Mouse (Mus musculus) embryonic facial prominence, embryonic 15.5 days (tissue): Measurements from ENCODE around the gene Emid1. TPM values are rescaled to one million over a fixed set of nuclear protein-coding genes. Genes with fewer than 3 reads are reported as not detected.

Experiments
- ATAC-seq: fragments of 200-750 bp; cut with Nextera tagmentation; 2 replicates; pipeline ENCODE4 v1.8.0; 2017; ENCODE audit warnings: low read depth, moderate TSS enrichment; ENCODE audit not compliant: insufficient number of reproducible peaks, low FRiP score, low TSS enrichment
- H3K27ac ChIP-seq: fragments of 300-500 bp; sonication (generic); replicated peaks from 2 replicates; pipeline ENCODE4 v1.5.1; 2015; ENCODE audit warnings: mild to moderate bottlenecking, inconsistent platforms
- H3K27me3 ChIP-seq: fragments of 300-500 bp; sonication (generic); 2 replicates; pipeline ENCODE4 v1.6.1; 2015; ENCODE audit warnings: inconsistent platforms
- H3K36me3 ChIP-seq: fragments of 300-500 bp; sonication (generic); 2 replicates; pipeline ENCODE4 v1.6.1; 2015; ENCODE audit warnings: mild to moderate bottlenecking, inconsistent platforms
- H3K4me1 ChIP-seq: fragments of 300-500 bp; sonication (generic); 2 replicates; pipeline ENCODE4 v1.6.1; 2015; ENCODE audit warnings: inconsistent platforms
- H3K4me2 ChIP-seq: fragments of 300-500 bp; sonication (generic); replicated peaks from 2 replicates; pipeline ENCODE4 v1.6.1; 2015; ENCODE audit warnings: mild to moderate bottlenecking, inconsistent platforms
- H3K4me3 ChIP-seq: fragments of 300-500 bp; sonication (generic); replicated peaks from 2 replicates; pipeline ENCODE4 v1.5.1; 2015; ENCODE audit warnings: mild to moderate bottlenecking, inconsistent platforms
- H3K9ac ChIP-seq: fragments of 300-500 bp; sonication (generic); 2 replicates; pipeline ENCODE4 v1.6.1; 2015; ENCODE audit warnings: inconsistent platforms
- H3K9me3 ChIP-seq: fragments of 300-500 bp; sonication (generic); replicated peaks from 2 replicates; pipeline ENCODE4 v1.6.1; 2016; ENCODE audit warnings: inconsistent platforms
- WGBS: fragments of 180-500 bp; shearing (Covaris S2); methylation state at CpG from one replicate; pipeline ENCODE4 v1.1.7; 2015; 5-methylcytosine and 5-hydroxymethylcytosine counted together
- polyA plus RNA-seq: library from polyadenylated mRNA; unstranded; fragments of >200 nt; fragmentation: Nextera tagmentation; extraction: Ambion mirVana; gene quantifications from 2 replicates; pipeline ENCODE4 v1.2.1, GENCODE M21; 2015

The Emid1 gene
- polyA plus RNA-seq, 1 experiment from 2014 or later: 64.0 TPM

DNA sequence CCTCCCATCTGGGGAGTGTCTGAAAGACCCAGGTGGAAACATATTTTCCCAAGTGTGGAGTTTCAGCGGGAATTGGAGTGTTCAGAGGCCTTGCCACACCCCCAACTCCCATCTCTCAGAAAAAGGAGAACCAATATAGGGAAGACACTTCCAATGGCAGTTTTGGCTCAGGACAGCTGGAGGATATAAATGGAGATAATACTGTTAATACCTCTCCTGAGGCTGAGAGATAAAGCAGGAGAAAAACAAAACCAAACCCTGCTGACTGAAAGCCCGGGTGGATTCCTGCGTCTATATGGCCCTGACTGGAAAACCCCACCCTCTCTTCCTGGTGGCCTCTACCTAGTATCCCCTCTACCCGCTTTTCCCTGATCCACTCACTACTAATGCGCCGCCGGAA is 49.7 kb downstream of the Emid1 start:
- H3K4me2 ChIP-seq: no peak overlapping the region
- H3K4me1 ChIP-seq: peaks cover 24% of the 10 kb centered on the region
- H3K9ac ChIP-seq: no peak overlapping the region
- H3K27ac ChIP-seq: no peak overlapping the region
- WGBS: 90% methylated on average over 7 of the region's 7 CpGs
- no peak overlapping the region for H3K4me3 ChIP-seq
- no peaks in the 10 kb centered on the region for H3K9me3 ChIP-seq
- H3K36me3 ChIP-seq: peaks cover 24% of the 10 kb centered on the region
- no peak for ATAC-seq
- H3K27me3 ChIP-seq: no peaks in the 10 kb centered on the region

DNA sequence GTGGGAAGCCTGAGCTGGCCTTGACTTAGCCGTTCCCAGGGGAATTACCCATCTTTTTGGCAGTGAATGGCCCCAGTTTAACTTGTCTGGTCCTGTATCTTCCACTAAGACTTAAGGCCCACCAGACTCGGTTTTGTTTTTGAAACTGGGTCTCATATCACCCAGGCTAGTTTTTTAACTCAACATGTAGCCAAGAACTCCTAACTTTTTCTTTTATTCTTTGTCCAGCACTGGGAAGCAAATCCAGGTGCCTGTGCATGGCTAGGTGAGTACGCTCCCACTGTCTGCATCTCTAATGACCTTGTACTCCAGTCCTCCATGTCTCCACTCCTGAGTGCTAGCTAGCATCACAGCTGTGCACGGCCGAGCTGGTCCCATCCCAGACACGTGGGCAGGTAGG is 50.4 kb downstream of the Emid1 start:
- Histone ChIP-seq H3K9me3 (no peaks in the 10 kb centered on the region), H3K4me2 (no peak overlapping the region), H3K27me3 (no peaks in the 10 kb centered on the region), H3K4me3 (no peak overlapping the region), H3K36me3 (peaks cover 24% of the 10 kb centered on the region), H3K9ac (no peak overlapping the region), H3K4me1 (peaks cover 31% of the 10 kb centered on the region), H3K27ac (no peak overlapping the region)
- WGBS: 68% methylated on average over 6 of the region's 6 CpGs
- no peak for ATAC-seq

DNA sequence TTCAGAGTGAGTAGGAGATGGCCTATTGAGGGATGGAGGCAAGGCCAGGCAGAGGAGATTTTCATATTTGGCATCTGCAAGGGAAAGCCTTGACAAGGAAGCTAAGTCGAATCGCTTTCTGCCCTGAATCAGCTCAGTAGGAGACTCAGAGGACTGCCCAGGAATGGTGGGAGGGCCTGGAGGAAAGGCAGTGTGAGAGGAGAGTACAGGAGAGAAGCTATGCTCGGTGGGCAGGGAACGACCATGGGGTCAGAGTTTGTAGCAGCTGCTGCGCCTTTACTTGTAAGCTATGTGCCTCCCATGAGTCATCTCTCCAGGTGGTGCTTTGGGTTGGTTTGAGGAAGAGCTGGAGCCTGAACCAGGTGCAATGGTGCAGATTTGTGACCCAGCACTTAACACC is 51.3 kb downstream of the Emid1 start:
- H3K27ac ChIP-seq: peak overlapping the region; percentile 99; the same call in 1 of the 2 replicates
- no peaks in the 10 kb centered on the region for H3K27me3 ChIP-seq
- 39% methylated on average over 5 of the region's 5 CpGs for WGBS
- H3K4me1 ChIP-seq: peaks cover 36% of the 10 kb centered on the region
- peak overlapping the region; percentile 67 for H3K4me3 ChIP-seq
- H3K4me2 ChIP-seq: peak overlapping the region; percentile 86
- no peak for ATAC-seq
- H3K36me3 ChIP-seq: peaks cover 24% of the 10 kb centered on the region
- H3K9me3 ChIP-seq: no peaks in the 10 kb centered on the region
- H3K9ac ChIP-seq: no peak overlapping the region

DNA sequence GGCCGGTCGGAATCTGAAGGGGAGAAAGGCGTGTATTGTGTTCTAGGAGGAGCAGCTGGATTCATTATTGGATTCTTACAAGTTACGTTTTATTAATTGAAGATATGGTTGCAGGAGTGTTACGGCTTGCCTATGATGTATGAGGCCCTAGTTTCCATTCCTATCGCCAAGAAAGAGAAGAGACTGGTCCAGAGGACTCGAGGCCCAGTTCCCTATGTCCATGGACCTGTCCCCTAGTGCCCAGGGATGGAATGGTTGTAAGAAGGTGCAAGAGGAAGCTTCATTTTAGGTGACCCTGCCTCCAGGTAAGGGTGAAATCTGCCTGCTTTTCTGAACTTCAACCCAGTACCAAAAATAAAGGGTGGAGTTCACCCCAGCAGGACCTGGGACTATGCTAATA is 51.8 kb downstream of the Emid1 start:
- peak overlapping the region; percentile 67 for H3K4me3 ChIP-seq
- peaks cover 36% of the 10 kb centered on the region for H3K4me1 ChIP-seq
- H3K36me3 ChIP-seq: peaks cover 18% of the 10 kb centered on the region
- no peaks in the 10 kb centered on the region for H3K9me3 ChIP-seq
- no peaks in the 10 kb centered on the region for H3K27me3 ChIP-seq
- WGBS: under 1% methylated on average over 7 of the region's 7 CpGs
- H3K27ac ChIP-seq: peak overlapping the region; percentile 99
- H3K9ac ChIP-seq: peak overlapping the region; percentile 84
- peak overlapping the region; percentile 86 for H3K4me2 ChIP-seq
- no peak for ATAC-seq

DNA sequence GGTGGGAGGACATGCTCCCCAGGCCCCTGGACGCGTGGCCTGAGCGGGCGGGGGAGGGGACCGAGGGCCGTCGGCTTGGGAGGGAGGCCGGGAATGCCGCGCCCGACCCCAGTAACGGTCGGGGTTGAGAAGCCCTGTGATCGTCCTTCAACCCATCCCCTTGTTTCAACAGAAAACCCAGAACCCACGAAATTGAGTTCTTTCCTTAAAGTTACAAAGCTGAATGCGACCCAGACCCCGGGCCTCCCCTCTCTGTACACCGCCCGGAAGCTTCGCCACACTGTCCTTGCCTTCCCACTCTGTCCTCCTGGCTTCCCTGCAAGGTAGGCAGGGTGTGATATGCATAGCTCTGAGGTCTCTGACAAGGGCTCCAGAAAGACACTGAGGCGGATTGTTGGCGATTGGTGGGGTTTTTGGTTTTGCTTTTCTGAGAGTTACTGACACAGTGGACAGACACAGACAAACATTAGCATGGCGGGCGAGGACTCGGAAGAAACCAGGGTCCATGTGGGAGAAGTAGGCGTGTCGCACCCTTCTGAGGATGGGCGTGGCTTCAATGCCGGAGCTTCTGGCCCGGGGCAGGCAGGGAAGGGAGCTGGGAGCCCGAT is 52.4 kb downstream of the Emid1 start:
- H3K4me2 ChIP-seq: peak overlapping the region; percentile 86
- peaks cover 12% of the 10 kb centered on the region; the same call in 1 of the 2 replicates for H3K36me3 ChIP-seq

DNA sequence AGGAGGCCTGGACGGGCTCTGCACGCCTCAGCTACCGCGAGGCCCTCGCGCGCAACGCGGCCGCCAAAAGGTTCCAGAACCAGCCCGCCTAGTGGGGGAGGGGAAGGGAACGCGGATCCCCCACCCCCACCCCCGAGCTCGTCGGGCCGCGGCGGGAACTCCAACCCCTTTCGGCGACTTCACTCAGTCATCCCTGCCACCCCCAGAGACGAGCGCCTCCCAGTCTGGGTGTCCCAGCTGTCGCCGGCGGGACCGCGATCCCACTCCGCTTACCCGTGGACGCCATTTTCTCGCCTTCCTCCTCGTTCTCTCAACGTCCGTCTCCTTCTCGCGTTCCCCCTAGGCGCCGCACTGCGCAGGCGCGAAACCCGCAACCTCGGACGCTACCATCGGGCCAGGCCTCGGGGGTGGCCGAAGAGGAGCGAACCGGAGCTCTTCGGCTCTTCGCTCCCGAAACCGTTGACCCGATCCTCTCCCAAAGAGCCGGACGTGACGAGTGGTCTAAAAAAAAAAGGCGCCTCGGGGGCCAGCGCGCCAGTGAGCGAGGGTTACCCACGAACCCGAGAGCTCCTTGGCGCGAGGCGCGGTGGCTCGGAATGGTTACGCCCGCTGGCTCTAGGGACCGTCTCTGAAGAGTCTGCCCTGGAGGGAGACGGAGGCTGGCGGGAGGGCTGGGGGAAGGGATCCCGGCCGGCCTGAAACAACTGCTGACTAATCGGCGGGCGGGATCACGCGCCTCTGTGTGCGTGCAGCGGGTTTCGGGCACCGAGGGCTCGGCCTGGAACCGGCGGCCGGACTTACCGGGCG is 53.1 kb downstream of the Emid1 start, which contains the start of the genes Rhbdd3 and Ewsr1:
Rhbdd3 (plus strand) TSS at position 191 of the 807 bp plus-strand sequence.
Ewsr1 (minus strand) TSS at position 531 of the 807 bp plus-strand sequence.
- Histone ChIP-seq H3K27ac (peak within 1 kb of the TSS; percentile 99), H3K4me3 (peak within 1 kb of the TSS; percentile 67), H3K9ac (peak within 1 kb of the TSS; percentile 84), H3K27me3 (no peaks in the 10 kb centered on the region), H3K36me3 (0 out of 2 replicates have a peak, but pooled peaks cover 6% of the 10 kb centered on the region), H3K4me1 (peaks cover 34% of the 10 kb centered on the region), H3K4me2 (peak within 1 kb of the TSS; percentile 86), H3K9me3 (no peaks in the 10 kb centered on the region)
- ATAC-seq: peak; percentile 89
- under 1% methylated on average over 88 of the region's 92 CpGs for WGBS

More for the DNA sequence above, 52.4 kb downstream of the Emid1 start:
- peaks cover 36% of the 10 kb centered on the region for H3K4me1 ChIP-seq
- WGBS: under 1% methylated on average over 31 of the region's 31 CpGs
- H3K4me3 ChIP-seq: peak overlapping the region; percentile 67
- ATAC-seq: peak; percentile 76
- H3K27me3 ChIP-seq: no peaks in the 10 kb centered on the region
- no peaks in the 10 kb centered on the region for H3K9me3 ChIP-seq
- H3K9ac ChIP-seq: peak overlapping the region; percentile 84
- H3K27ac ChIP-seq: peak overlapping the region; percentile 99

DNA sequence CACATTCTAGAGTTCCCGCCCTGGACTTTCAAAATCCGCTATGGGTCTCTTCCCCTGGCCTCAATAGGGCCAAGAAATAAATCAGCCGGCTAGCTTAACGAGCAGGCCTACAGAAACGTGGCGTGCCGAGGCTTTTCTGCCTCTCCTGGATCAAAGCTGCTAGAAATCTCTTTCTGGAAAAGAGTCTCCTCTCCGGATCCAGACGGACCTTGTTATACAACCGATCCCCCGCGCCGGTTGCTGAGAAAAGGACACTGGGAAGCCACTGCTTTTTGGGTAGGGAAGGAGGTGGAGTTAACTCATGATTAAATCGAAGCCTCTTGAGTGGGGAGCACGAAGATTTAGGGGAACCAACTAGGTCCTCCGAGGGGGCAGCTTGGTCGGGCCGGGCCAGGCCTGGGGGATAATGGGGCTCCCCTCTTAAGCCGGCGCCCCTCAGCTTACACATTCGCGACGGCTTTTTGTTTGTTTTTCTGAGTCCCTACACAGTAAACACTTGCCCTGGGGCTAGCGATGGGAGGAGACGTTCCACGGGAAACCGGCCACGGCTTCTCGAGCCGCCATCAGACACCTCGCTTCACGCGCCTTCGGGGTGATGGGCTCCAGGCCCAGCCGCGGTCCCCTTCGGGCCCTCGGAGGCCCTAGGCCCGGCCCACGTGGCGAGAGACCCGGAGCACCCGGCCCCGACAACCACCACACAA is 53.9 kb downstream of the Emid1 start:
- Histone ChIP-seq H3K9me3 (no peaks in the 10 kb centered on the region), H3K4me2 (peak overlapping the region; percentile 56), H3K36me3 (0 out of 2 replicates have a peak, but pooled peaks cover 8% of the 10 kb centered on the region), H3K4me1 (peaks cover 33% of the 10 kb centered on the region), H3K27me3 (no peaks in the 10 kb centered on the region), H3K9ac (peak overlapping the region; percentile 84), H3K27ac (peak overlapping the region; percentile 99), H3K4me3 (peak overlapping the region; percentile 67)
- peak; percentile 2; the same call in 1 of the 2 replicates for ATAC-seq
- 0% methylated on average over 44 of the region's 44 CpGs for WGBS

DNA sequence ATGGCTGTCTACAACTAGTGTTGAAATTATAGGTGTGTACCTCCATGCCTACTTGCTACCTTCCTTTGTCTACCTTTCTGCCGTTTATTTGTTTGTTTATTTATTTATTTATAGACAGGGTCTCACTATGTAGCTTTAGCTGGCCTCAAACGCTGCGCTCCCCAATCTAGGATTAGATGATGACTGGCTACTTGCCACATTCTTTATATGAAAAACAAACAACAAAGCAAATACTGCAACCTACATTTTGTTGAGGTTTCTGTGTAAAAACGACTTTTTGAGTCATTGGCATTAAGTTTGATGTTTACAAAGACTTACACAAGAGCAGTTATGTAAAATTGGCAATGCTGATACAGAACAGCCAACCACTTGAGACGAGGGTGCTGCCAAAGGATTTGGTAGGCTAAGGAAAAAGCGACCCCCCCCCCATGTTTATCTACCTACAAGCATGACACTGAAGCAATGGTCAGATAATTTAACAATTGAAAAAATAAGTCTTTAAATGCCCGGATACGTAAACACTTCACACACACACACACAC is 55.5 kb downstream of the Emid1 start:
- Histone ChIP-seq H3K4me3 (peak overlapping the region; percentile 67), H3K9ac (no peak overlapping the region), H3K27ac (no peak overlapping the region), H3K9me3 (no peaks in the 10 kb centered on the region), H3K4me1 (peaks cover 29% of the 10 kb centered on the region), H3K4me2 (peak overlapping the region; percentile 56), H3K36me3 (peaks cover 11% of the 10 kb centered on the region), H3K27me3 (no peaks in the 10 kb centered on the region)
- 54% methylated on average over 8 of the region's 8 CpGs for WGBS
- ATAC-seq: no peak

DNA sequence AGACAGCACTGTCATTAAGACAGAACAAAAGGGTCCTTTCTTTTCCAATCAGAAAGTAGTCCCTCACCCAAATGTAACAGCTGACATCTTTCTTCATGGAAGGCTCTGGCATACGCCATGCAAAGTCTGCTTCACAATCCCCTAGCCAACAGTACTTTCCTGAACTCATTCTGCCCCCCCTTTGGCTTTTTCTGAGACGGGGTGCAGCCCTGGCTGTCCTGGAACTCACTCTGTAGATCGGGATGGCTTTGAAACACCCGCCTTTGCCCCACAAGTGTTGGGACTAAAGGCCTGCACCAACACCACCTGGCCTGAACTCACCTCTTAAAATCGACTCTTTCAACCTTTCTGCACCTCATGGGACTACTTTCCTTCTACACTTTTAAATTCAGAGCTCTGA is 56.2 kb downstream of the Emid1 start:
- no peaks in the 10 kb centered on the region for H3K9me3 ChIP-seq
- 72% methylated on average over 5 of the region's 5 CpGs for WGBS
- no peak for ATAC-seq
- H3K4me1 ChIP-seq: peaks cover 23% of the 10 kb centered on the region
- no peak overlapping the region for H3K4me3 ChIP-seq
- no peak overlapping the region for H3K27ac ChIP-seq
- no peak overlapping the region; the same call in 1 of the 2 replicates for H3K4me2 ChIP-seq
- H3K27me3 ChIP-seq: no peaks in the 10 kb centered on the region
- H3K9ac ChIP-seq: no peak overlapping the region
- H3K36me3 ChIP-seq: peaks cover 16% of the 10 kb centered on the region

DNA sequence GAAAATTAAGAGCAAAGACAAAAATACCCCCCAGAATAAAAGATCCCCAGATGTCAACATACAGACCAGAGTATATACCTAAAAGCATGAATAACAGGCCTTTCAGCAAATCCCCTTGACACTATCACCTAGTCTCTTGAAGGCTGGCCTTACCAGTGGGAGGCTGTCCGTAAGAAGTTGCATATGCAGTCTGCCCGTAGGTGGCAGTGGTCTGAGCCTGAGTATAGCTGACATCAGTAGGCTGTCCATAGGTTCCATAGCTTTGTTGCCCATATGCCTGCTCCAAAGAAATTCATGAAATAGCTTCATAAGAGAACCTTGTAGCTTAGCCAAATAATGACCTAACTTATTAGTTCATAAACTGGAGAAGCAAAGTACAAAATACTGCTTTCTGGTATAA is 60.4 kb downstream of the Emid1 start:
- Histone ChIP-seq H3K4me2 (no peak overlapping the region), H3K4me3 (no peak overlapping the region), H3K4me1 (peaks cover 5% of the 10 kb centered on the region), H3K9me3 (no peaks in the 10 kb centered on the region), H3K9ac (no peak overlapping the region), H3K36me3 (peaks cover 50% of the 10 kb centered on the region), H3K27ac (no peak overlapping the region), H3K27me3 (no peaks in the 10 kb centered on the region)
- 45% methylated on average over 2 of the region's 2 CpGs for WGBS
- ATAC-seq: no peak

DNA sequence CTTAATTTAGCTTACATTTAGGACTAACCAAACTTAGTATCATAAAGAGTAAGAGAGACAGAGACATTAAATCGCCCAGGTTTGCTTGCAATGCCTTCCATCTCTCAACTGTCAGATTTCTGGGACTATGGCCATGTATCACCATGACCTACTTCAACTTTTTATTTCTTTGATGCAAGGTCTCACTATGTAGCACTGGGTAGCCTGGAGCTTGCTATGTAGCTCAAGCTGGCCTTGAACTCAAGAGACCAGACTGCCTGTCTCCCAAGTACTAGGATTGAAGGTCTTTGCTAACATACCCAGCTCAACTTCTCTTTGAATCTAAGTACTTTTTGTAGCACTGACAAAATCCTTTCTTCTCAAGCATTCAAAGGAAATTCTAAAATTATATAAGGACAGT is 62.9 kb downstream of the Emid1 start:
- no peak overlapping the region for H3K4me3 ChIP-seq
- no peak overlapping the region for H3K4me2 ChIP-seq
- H3K27ac ChIP-seq: no peak overlapping the region
- no peak for ATAC-seq
- no peaks in the 10 kb centered on the region for H3K4me1 ChIP-seq
- no peaks in the 10 kb centered on the region for H3K9me3 ChIP-seq
- no peaks in the 10 kb centered on the region for H3K27me3 ChIP-seq
- no peak overlapping the region for H3K9ac ChIP-seq
- WGBS: 90% methylated on average over 1 of the region's 1 CpGs
- H3K36me3 ChIP-seq: peaks cover 75% of the 10 kb centered on the region
